Mouse (Mus musculus) testis, adult 2 months (tissue): Measurements from ENCODE around the gene Rdh7. TPM values are rescaled to one million over a fixed set of nuclear protein-coding genes. Genes with fewer than 3 reads are reported as not detected.
"Not testable (repeated sequence)": the region's sequence is repeated elsewhere in the genome, so short reads cannot be mapped to it uniquely, and the experiment has no call there.

Source experiments
- H3K27ac ChIP-seq: fragments of 200-500 bp; 2 replicates; pipeline ENCODE4 v1.5.1; 2012; ENCODE audit warnings: low read depth, low read length; ENCODE audit not compliant: control insufficient read depth, insufficient read depth
- H3K27me3 ChIP-seq: fragments of 200-500 bp; 2 replicates; pipeline ENCODE4 v1.6.1; 2012; ENCODE audit warnings: mild to moderate bottlenecking, low read length, moderate library complexity; ENCODE audit not compliant: control insufficient read depth, insufficient read depth
- H3K36me3 ChIP-seq: fragments of 200-500 bp; 2 replicates; pipeline ENCODE4 v1.6.1; 2012; ENCODE audit warnings: mild to moderate bottlenecking, low read length; ENCODE audit not compliant: control insufficient read depth, insufficient read depth
- H3K4me1 ChIP-seq: fragments of 200-500 bp; 2 replicates; pipeline ENCODE4 v1.6.1; 2012; ENCODE audit warnings: low read length; ENCODE audit not compliant: control insufficient read depth, insufficient read depth
- H3K4me3 ChIP-seq: fragments of 200-500 bp; 2 replicates; pipeline ENCODE4 v1.5.1; 2012; ENCODE audit warnings: low read depth, mild to moderate bottlenecking, low read length, moderate library complexity, mixed read lengths; ENCODE audit not compliant: control insufficient read depth
- CTCF ChIP-seq: fragments of 200-500 bp; IDR thresholded peaks from 2 replicates; pipeline ENCODE4 v1.5.1; 2012; ENCODE audit warnings: low read depth, mild to moderate bottlenecking, inconsistent platforms, low read length, moderate library complexity; ENCODE audit not compliant: control insufficient read depth, insufficient read depth, insufficient replicate concordance
- POLR2A ChIP-seq: fragments of 200-500 bp; IDR thresholded peaks from 2 replicates; pipeline ENCODE4 v1.6.1; 2012; ENCODE audit warnings: low read depth, mild to moderate bottlenecking, inconsistent platforms, low read length, moderate library complexity; ENCODE audit not compliant: control insufficient read depth
- polyA plus RNA-seq: library from polyadenylated mRNA; depleted of rRNA; stranded (reverse); fragments of >200 nt; gene quantifications from 2 replicates; pipeline ENCODE4 v1.2.3, GENCODE M21; 2012; rRNA removed

Rdh7 gene
- polyA plus RNA-seq, 1 experiment: not detected

DNA sequence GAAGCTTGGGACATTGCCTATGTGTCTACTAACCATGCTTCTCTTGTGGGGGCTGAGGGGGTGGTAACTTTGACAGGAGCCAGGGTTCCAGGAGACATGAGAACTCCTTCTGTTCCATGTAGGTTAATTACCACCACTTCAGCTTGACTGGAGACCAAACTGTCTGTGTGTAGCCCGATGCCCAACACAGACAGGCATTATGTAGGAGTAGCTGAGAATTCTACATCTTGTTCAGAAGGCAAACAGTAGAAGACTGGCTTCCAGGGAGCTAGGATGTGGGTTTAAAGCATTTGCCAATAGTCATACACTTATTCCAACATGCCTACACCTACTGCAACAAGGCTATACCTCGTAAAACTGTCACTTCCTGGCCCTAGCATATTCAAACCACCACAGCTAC lies 50.1 kb downstream of the Rdh7 start:
- no peak overlapping the region for H3K4me3 ChIP-seq
- TF ChIP-seq POLR2A: no peak

DNA sequence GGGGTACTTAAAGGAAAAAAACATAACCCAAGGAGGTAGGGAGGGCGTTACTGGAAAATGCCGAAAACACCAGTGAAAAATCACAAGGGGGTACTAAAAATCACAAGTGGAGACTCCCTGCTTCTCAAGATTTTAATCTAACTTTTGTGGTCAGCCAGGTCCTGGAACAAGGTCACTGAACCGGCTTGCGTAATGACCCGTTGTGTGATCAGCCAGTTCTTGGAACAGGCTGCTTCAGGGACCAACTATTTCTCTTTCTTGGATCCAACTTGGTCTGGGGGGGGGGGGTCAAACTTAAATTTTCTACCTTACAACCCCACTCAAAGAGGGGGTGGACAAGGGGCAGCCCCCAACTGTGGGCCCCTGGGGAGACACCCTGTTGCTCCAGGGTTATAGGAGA lies 50.8 kb downstream of the Rdh7 start:
- not testable (repeated sequence) for H3K4me3 ChIP-seq, H3K27me3 ChIP-seq, H3K36me3 ChIP-seq, H3K27ac ChIP-seq, H3K4me1 ChIP-seq

More for the DNA sequence above, 50.1 kb downstream of the Rdh7 start:
- Histone ChIP-seq H3K27me3 (no peaks in the 10 kb centered on the region), H3K27ac (no peak overlapping the region), H3K36me3 (no peaks in the 10 kb centered on the region), H3K4me1 (no peaks in the 10 kb centered on the region)

DNA sequence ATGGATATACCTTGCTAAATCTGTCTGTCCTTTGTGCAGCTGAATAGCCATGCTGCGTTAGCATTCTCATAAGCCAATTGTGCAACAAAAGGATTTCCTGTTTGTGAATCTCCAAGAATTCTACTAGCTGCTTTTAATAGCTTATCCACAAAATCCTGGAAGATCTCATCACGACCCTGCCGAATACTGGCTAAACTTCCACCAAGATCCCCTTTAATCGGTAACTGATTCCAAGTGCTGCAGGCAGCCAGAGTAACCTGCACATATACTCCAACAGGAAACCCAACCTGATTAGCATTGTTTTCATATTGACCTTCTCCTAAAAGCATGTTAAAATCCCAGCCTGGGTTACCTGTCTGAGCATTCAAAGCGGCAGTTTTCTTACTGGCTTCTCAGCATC lies 53.3 kb downstream of the Rdh7 start:
- Histone ChIP-seq H3K27me3 (no peaks in the 10 kb centered on the region), H3K36me3 (no peaks in the 10 kb centered on the region), H3K4me1 (no peaks in the 10 kb centered on the region), H3K4me3 (no peak overlapping the region), H3K27ac (no peak overlapping the region)
- TF ChIP-seq CTCF (no peak), POLR2A (no peak)

DNA sequence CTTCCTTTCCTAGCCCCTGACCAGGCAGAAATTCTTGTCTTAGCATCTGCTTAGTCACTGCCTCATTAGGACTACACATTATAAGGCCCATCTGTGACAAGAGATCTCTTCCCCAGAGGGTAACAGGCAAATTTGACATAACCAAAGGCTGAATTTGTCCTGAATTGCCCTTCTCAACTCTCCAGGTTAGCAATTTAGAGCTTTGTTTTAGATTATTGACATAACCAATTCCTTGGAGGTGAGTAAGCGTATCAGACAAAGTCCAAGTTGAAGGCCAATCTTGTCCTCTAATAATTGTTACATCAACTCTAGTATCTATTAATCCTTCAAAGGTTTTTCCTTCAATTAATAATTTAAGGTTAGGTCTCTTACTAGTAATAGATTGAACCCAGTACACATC lies 54.4 kb downstream of the Rdh7 start:
- not testable (repeated sequence) for H3K36me3 ChIP-seq, H3K4me1 ChIP-seq, H3K27me3 ChIP-seq, H3K27ac ChIP-seq, H3K4me3 ChIP-seq

Other genes starting within 250 kb of the Rdh7 start
- 3.9 and 5.9 TPM in 2 replicates for gene Stat6, start 245.8 kb downstream of the Rdh7 start, polyA plus RNA-seq
- gene Nemp1, start 221.9 kb downstream of the Rdh7 start, polyA plus RNA-seq: 46.8 and 58.1 TPM in 2 replicates
- 24.6 and 26.2 TPM in 2 replicates for gene Nab2, start 220.2 kb downstream of the Rdh7 start, polyA plus RNA-seq
- 18.5 and 19.1 TPM in 2 replicates for gene Myo1a, start 183.6 kb downstream of the Rdh7 start, polyA plus RNA-seq
- gene Tac2, start 164.3 kb downstream of the Rdh7 start, polyA plus RNA-seq: not detected in 2 replicates
- gene Zbtb39, start 149.3 kb downstream of the Rdh7 start, polyA plus RNA-seq: 3.8 and 4.4 TPM in 2 replicates
- 0.37 and 0.57 TPM in 2 replicates for gene Gpr182, start 137.1 kb downstream of the Rdh7 start, polyA plus RNA-seq
- gene Rdh1, start 129.1 kb downstream of the Rdh7 start, polyA plus RNA-seq: 0.07 TPM in 2 replicates
- gene Rdh16f1, start 129.0 kb downstream of the Rdh7 start, polyA plus RNA-seq: not detected in 2 replicates
- gene Rdh9, start 112.4 kb downstream of the Rdh7 start, polyA plus RNA-seq: 0.11 and 0.23 TPM in 2 replicates
- gene Rdh16, start 87.7 kb downstream of the Rdh7 start, polyA plus RNA-seq: 0.04 TPM in 2 replicates
- not detected in 2 replicates for gene Rdh19, start 38.9 kb downstream of the Rdh7 start, polyA plus RNA-seq
- gene Rdh16f2, start 22.3 kb downstream of the Rdh7 start, polyA plus RNA-seq: 0.23 and 0.26 TPM in 2 replicates
- gene Sdr9c7, start 9.7 kb upstream of the Rdh7 start, polyA plus RNA-seq: 0.38 and 0.49 TPM in 2 replicates
- gene Hsd17b6, start 118.8 kb upstream of the Rdh7 start, polyA plus RNA-seq: not detected in 2 replicates
- 2.9 and 3.4 TPM in 2 replicates for gene Prim1, start 126.4 kb upstream of the Rdh7 start, polyA plus RNA-seq
- gene Naca, start 146.8 kb upstream of the Rdh7 start, polyA plus RNA-seq: 229 and 234 TPM in 2 replicates
- 41.6 and 42.7 TPM in 2 replicates for gene Ptges3, start 170.1 kb upstream of the Rdh7 start, polyA plus RNA-seq
- gene Atp5b, start 194.5 kb upstream of the Rdh7 start, polyA plus RNA-seq: 805 and 830 TPM in 2 replicates
- gene Baz2a, start 202.8 kb upstream of the Rdh7 start, polyA plus RNA-seq: 90.5 and 100 TPM in 2 replicates